Mouse (Mus musculus) hindbrain, embryonic 10.5 days (tissue): ENCODE measurements around the gene Rps5. TPM values are rescaled to one million over a fixed set of nuclear protein-coding genes. Genes with fewer than 3 reads are reported as not detected.
"Not testable (repeated sequence)": the region's sequence is repeated elsewhere in the genome, so short reads cannot be mapped to it uniquely, and the experiment has no call there.

ENCODE experiments used
- DNase-seq: peaks from one replicate; pipeline ENCODE4 v3.0.0-alpha.2; 2017; ENCODE audit warnings: low spot score
- H3K27ac ChIP-seq: fragments of 300-500 bp; sonication (generic); 2 replicates; pipeline ENCODE4 v1.5.1; 2016; ENCODE audit warnings: mild to moderate bottlenecking, moderate library complexity
- H3K27me3 ChIP-seq: fragments of 300-500 bp; sonication (generic); 2 replicates; pipeline ENCODE4 v1.6.1; 2016; ENCODE audit warnings: mild to moderate bottlenecking; ENCODE audit not compliant: poor library complexity, insufficient read depth, severe bottlenecking
- H3K36me3 ChIP-seq: fragments of 300-500 bp; sonication (generic); 2 replicates; pipeline ENCODE4 v1.6.1; 2016; ENCODE audit warnings: mild to moderate bottlenecking, moderate library complexity
- H3K4me1 ChIP-seq: fragments of 300-500 bp; sonication (generic); replicated peaks from 2 replicates; pipeline ENCODE4 v1.6.1; 2016; ENCODE audit warnings: mild to moderate bottlenecking
- H3K4me3 ChIP-seq: fragments of 300-500 bp; sonication (generic); 2 replicates; pipeline ENCODE4 v1.5.1; 2016; ENCODE audit warnings: mild to moderate bottlenecking, moderate library complexity
- H3K9me3 ChIP-seq: fragments of 300-500 bp; sonication (generic); 2 replicates; pipeline ENCODE4 v1.6.1; 2016; ENCODE audit warnings: mild to moderate bottlenecking, moderate library complexity
- WGBS: fragments of 180-500 bp; shearing (Covaris S2); methylation state at CpG from one replicate; pipeline ENCODE4 v1.1.7; 2016; 5-methylcytosine and 5-hydroxymethylcytosine counted together
- polyA plus RNA-seq: library from polyadenylated mRNA; unstranded; fragments of >200 nt; fragmentation: Nextera tagmentation; extraction: Ambion mirVana; gene quantifications from 2 replicates; pipeline ENCODE4 v1.2.1, GENCODE M21; 2016

Rps5 gene
- polyA plus RNA-seq: 868 and 1,033 TPM in 2 replicates

DNA sequence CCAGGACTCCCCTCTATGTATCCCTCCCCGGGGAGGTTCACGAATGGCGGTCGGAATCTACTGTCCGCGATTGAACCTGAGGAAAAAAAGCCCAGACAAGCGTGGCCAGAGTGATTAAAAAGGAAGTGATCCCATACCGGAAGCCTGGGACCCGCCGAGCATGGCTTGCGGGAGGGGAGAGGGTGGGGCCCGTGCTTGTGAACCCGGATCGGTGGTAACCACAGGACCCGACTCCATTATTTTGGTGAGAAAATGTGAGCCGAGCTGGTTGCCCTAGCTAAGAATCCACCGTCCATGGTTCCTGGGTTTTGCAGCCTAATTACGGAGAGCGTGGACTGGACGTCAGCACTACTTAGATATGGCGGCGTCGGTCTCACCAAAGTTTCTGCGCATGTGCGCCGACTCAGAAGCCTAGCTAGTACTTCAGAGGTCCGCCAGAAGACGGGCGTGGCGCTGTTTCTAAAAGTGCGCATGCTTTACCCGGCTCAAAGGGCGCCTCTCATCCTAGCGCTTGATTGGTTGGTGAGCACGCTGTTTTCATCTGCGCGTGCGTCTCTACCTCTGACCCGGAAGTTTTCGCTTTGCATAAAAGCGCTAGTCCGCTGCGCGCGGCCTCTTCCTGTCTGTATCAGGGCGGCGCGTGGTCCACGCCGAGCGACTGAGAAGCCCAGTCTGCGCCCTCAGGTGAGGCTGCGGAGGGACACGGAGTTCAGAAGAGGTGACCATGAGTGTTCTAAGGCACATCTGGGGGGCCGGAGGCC is at the start of gene Rps5:
Gene Rps5 (plus strand): TSS at position 586 of the 761 bp plus-strand sequence.
- Histone ChIP-seq H3K4me1 (peaks cover 17% of the 10 kb centered on the region), H3K4me3 (peak within 1 kb of the TSS; percentile 86), H3K36me3 (peaks cover 40% of the 10 kb centered on the region), H3K9me3 (no peaks in the 10 kb centered on the region), H3K27ac (peak within 1 kb of the TSS; percentile 94), H3K27me3 (peaks cover 20% of the 10 kb centered on the region)
- DNase-seq: peak; percentile 98
- under 1% methylated on average over 55 of the region's 55 CpGs for WGBS

DNA sequence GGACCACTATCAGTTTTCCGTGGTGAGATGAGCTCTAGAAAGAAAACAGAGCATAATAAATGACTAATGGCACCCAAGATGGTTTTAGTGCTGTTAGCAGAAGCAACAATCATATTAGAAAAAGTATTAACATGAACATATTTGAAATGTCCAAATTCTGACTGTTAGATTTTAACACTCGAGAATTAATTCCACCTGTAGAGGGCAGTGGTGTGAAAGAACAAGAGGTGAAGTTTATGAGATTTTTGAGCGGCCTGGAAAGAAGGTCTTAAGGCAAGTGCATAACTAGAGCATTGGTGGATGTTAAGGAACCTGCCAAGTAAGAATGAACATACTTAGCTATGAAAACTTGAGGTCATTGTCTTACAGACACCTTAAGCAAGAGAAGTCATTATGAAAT is 47.8 kb upstream of the Rps5 start:
- no peak overlapping the region for H3K4me3 ChIP-seq
- 31% methylated on average over 3 of the region's 3 CpGs for WGBS
- peaks cover 10% of the 10 kb centered on the region for H3K9me3 ChIP-seq
- no peaks in the 10 kb centered on the region for H3K4me1 ChIP-seq
- no peak for DNase-seq
- no peaks in the 10 kb centered on the region for H3K36me3 ChIP-seq
- no peak overlapping the region for H3K27ac ChIP-seq
- H3K27me3 ChIP-seq: no peaks in the 10 kb centered on the region

DNA sequence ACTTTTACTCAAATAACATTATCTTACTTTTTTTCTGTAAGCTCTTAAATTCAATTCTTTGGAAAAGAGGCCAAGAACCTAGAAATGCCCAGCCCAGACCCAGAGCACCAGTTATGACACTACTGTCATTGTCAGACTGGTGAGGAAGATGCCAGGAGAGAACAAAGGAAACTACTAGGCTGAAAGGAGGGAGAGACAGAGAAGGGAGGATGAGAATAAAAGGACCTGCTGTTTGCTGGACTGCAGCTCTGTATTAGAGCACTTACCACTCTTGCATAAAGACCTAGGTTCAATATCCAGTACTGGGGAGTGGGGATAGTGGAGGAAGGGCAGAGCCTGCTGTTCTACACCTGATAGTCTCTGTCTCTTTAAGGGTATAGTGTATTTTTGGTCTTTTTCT is 42.1 kb upstream of the Rps5 start:
- Histone ChIP-seq H3K9me3 (no peaks in the 10 kb centered on the region), H3K36me3 (peaks cover 15% of the 10 kb centered on the region), H3K4me1 (peaks cover 11% of the 10 kb centered on the region), H3K27ac (no peak overlapping the region), H3K4me3 (no peak overlapping the region), H3K27me3 (no peaks in the 10 kb centered on the region)
- DNase-seq: no peak

DNA sequence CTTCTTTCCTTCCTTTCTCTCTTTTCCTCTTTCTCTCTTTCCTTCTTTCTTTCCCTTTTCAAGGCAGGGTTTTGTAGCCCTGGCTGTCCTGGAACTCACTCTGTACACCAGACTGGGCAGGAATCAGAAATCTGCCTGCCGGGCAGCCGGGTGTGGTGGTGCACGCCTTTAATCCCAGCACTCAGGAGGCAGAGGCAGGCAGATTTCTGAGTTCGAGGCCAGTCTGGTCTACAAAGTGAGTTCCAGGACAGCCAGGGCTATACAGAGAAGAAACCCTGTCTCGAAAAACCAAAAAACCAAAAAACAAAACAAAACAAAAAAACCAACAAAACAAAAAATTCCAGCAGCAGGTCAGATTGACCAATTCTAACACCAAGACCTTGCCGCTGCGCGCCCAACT is 41.6 kb upstream of the Rps5 start:
- 45% methylated on average over 8 of the region's 8 CpGs for WGBS
- Histone ChIP-seq H3K36me3 (peaks cover 20% of the 10 kb centered on the region), H3K4me3 (peak overlapping the region; percentile 72), H3K27ac (peak overlapping the region; percentile 88), H3K4me1 (peaks cover 11% of the 10 kb centered on the region)
- not testable (repeated sequence) for DNase-seq, H3K27me3 ChIP-seq, H3K9me3 ChIP-seq

DNA sequence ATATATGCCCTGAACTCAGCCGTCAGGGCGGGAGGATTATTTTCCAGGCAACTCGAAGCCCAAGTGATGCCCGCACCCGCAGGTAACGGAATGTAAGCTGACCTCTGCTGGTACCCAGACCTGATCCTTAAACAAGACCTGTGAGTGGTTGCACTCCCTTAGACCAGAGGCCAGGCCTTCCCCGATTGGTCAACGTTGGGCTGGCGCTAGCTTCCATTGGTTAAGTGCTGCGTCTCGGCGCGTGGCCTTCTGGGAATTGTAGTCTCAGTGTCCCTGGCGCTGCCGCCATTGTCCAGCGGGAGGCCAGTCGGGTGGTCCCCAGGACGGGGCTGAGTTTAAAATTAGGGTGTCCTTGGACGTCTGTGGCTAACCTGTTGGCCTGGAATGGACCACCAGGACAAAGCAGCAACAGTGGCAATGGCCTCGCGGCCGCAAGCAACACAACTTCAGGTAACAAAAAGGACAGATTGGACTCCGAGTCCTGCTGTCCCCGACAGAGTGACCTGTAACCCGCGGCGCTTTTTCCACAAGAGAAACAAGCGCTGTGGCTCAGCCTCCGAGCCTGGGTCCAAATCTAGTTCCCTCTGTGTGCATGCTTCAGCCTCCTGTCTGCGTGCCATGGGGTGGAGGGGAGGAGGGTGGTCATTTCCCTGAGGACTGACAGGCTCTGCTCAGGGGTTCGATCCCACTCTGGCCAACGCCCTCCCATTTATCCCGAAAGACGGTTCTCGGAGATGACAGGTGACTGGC is 41.0 kb upstream of the Rps5 start, which contains the start of gene Zfp128:
Gene Zfp128 (plus strand): TSS at position 267 of the 750 bp plus-strand sequence.
- H3K4me3 ChIP-seq: peak within 1 kb of the TSS; percentile 72
- H3K9me3 ChIP-seq: no peaks in the 10 kb centered on the region
- peaks cover 26% of the 10 kb centered on the region for H3K36me3 ChIP-seq
- H3K27ac ChIP-seq: peak within 1 kb of the TSS; percentile 88
- peak; percentile 95 for DNase-seq
- H3K4me1 ChIP-seq: peaks cover 11% of the 10 kb centered on the region
- WGBS: 1% methylated on average over 35 of the region's 35 CpGs
- H3K27me3 ChIP-seq: no peaks in the 10 kb centered on the region

DNA sequence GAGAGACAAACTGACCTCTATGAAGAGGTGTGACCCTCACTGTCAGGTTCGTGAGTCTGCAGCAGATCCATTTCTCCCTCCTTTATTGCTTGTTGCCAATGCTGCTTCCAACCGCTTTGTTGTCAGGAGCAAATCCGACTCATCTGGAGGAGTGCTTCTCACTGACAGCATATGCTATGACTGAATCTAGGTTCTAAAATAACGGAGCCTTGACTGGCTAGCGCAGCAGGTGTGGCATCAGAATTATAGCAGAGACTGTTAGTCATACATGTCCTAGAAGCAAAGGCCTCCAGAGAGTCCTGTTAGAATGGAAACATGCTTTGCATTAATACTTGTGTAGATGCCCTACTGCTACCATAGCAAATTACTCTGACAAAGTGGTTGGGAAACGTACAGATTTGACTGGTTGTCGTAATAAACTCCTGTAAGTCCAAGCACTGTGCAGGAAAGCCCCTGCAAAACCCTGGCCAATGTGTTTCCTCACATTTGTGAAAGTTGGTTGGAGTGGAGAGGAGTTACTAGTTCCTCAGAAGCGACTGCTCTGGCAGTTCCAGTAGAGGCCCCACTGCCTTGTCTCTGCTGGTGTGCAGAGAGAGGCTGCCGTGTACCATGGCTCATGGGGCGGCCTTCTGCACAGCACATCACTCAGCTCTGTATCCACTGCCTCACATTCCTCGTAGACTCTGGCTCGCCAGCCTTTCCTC is 35.4 kb upstream of the Rps5 start:
- H3K27me3 ChIP-seq: no peaks in the 10 kb centered on the region
- peaks cover 7% of the 10 kb centered on the region for H3K4me1 ChIP-seq
- peaks cover 77% of the 10 kb centered on the region for H3K36me3 ChIP-seq
- no peak overlapping the region for H3K27ac ChIP-seq
- WGBS: 91% methylated on average over 12 of the region's 12 CpGs
- no peak overlapping the region for H3K4me3 ChIP-seq
- no peak for DNase-seq
- no peaks in the 10 kb centered on the region for H3K9me3 ChIP-seq

DNA sequence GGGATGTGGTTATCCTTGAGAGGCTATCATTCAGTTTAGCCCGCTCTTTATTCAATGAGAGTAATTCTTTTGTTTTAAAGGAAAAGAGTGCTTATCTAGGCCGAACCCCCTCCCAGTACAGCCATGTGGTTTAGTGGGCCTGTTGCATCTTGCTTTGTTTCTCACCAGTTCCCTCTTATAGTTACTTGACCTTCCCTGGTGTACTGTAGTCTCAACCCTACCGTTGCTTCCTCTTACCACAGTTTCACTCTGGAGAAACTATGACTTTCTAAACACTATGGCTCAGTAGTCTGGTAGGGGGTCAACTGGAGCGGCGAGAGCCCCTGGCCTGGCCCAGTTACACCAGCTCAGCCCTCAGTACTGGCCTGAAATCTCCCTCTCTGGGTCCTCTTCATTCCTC is 34.5 kb upstream of the Rps5 start:
- Histone ChIP-seq H3K4me3 (no peak overlapping the region), H3K9me3 (no peaks in the 10 kb centered on the region), H3K36me3 (peaks cover 85% of the 10 kb centered on the region), H3K27ac (no peak overlapping the region), H3K27me3 (no peaks in the 10 kb centered on the region), H3K4me1 (no peaks in the 10 kb centered on the region)
- WGBS: 95% methylated on average over 5 of the region's 5 CpGs
- no peak for DNase-seq

DNA sequence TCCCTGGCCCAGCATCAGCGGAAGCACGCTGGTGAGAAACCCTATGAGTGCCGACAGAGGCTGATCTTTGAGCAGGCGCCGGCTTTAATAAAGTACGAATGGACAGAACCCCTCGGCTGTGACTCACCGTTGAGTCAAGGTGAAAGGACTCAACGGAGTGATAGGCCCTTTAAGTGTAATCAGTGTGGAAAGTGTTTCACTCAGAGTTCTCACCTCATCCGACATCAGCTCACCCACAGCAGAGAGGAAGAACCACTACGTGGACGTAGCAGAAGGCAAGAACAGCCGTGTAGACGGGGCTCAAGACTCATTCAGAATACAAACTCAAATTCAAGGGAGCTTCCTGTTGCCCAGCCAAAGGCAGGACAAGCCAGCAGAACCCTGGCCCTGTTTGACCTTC is 31.2 kb upstream of the Rps5 start:
- Histone ChIP-seq H3K27ac (no peak overlapping the region), H3K4me1 (no peaks in the 10 kb centered on the region), H3K27me3 (no peaks in the 10 kb centered on the region), H3K9me3 (no peaks in the 10 kb centered on the region), H3K4me3 (no peak overlapping the region), H3K36me3 (peaks cover 60% of the 10 kb centered on the region)
- 92% methylated on average over 14 of the region's 14 CpGs for WGBS
- DNase-seq: no peak

DNA sequence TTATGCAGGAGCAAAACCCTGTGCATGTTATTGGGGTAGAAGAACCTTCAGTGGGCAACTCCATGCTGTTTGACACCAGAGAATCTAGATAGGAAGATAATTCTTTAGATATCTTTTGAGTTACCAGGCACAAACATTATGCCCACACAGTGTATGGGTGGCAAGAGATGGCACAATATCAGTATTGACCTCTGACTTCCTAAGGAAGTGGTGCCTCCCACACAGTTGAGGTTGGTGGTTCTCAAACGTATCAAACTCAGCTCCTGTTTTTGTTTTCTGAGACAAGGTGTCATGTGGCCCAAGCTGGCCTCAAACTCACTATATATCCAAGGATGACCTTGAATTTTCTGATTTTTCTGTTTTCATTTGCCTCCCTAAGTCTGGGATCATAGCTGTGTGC is 30.8 kb upstream of the Rps5 start:
- Histone ChIP-seq H3K9me3 (no peaks in the 10 kb centered on the region), H3K4me1 (no peaks in the 10 kb centered on the region), H3K36me3 (peaks cover 56% of the 10 kb centered on the region), H3K27me3 (no peaks in the 10 kb centered on the region), H3K4me3 (no peak overlapping the region), H3K27ac (no peak overlapping the region)
- WGBS: 83% methylated on average over 1 of the region's 1 CpGs
- no peak for DNase-seq

DNA sequence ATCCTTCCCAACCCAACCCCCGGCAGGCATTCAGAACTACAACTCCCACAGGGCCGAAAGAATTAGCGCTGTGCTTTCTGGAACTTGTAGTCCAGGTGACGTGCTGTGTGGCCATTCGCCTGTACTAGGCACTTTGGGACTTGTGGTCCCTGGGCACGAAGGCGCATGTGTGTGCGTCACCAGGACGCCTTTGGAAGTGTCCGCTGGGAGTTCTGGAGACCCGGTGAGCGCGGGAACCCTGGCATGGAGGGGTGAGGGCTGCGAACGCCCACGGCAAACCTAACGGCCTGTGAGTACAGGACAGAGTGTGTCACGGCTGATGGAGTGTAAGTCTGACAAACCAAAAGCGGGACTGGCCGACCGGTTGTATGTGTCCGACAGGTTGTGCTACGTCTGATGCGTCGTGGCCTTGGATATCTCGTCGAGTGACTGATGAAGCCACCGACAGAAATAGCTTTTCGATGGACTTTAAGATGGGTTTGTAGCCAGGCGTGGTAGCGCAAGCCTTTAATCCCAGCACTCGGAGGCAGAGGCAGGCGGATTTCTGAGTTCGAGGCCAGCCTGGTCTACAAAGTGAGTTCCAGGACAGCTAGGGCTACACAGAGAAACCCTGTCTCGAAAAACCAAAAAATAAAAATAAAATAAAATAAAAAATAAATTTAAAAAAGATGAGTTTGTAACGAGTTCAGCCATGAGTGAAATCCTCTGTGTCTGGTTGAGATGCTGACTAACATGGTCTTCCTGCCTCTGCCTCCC is 24.3 kb upstream of the Rps5 start, which contains the start of gene Zscan22:
Gene Zscan22 (plus strand): TSS at position 161 of the 756 bp plus-strand sequence.
- H3K27ac ChIP-seq: peak within 1 kb of the TSS; percentile 84
- peaks cover 15% of the 10 kb centered on the region for H3K36me3 ChIP-seq
- WGBS: 8% methylated on average over 36 of the region's 36 CpGs
- H3K4me1 ChIP-seq: peaks cover 6% of the 10 kb centered on the region
- H3K4me3 ChIP-seq: peak within 1 kb of the TSS; percentile 67
- no peaks in the 10 kb centered on the region for H3K27me3 ChIP-seq
- DNase-seq: peak; percentile 92
- no peaks in the 10 kb centered on the region for H3K9me3 ChIP-seq

DNA sequence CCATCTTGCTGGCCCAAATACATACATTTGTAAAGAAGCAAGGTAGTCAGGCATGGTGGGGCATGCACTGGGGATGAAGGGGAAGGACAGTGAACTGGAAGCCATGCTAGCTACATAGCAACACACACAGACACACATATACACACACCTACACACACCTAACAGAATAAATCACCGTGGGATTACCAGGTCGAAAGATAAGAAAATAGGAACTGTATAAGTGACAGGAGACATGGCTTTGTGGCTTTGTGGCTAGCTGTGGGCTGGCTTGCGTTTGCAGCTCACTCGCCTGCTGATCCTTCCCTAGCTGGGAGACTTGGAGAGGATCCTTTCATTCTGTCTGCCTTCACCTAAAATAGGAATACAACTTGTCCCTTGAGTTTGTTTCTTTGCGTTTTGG is 20.6 kb upstream of the Rps5 start:
- WGBS: 93% methylated on average over 5 of the region's 5 CpGs
- H3K27me3 ChIP-seq: no peaks in the 10 kb centered on the region
- no peak overlapping the region for H3K27ac ChIP-seq
- peaks cover 52% of the 10 kb centered on the region for H3K36me3 ChIP-seq
- no peaks in the 10 kb centered on the region for H3K9me3 ChIP-seq
- H3K4me3 ChIP-seq: no peak overlapping the region
- peaks cover 6% of the 10 kb centered on the region for H3K4me1 ChIP-seq
- no peak for DNase-seq

DNA sequence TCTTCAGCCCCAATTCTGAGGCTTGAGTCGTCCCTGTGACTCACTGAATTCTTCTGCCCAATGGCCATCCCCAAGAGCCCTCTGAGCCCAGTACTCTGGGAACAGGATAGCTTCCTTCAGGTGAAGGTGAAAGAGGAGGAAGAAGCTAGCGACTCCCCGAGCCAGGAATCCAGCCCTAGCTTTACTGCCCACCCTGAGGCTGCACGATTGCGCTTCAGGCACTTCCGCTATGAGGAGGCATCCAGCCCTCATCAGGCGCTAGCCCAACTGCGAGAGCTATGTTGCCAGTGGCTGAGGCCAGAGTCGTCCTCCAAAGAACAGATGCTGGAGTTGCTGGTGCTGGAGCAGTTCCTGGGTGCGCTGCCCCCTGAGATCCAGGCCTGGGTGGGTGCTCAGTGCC is 18.5 kb upstream of the Rps5 start:
- Histone ChIP-seq H3K36me3 (peaks cover 73% of the 10 kb centered on the region), H3K27ac (no peak overlapping the region), H3K9me3 (no peaks in the 10 kb centered on the region), H3K4me1 (peaks cover 2% of the 10 kb centered on the region), H3K27me3 (no peaks in the 10 kb centered on the region), H3K4me3 (no peak overlapping the region)
- WGBS: 65% methylated on average over 10 of the region's 10 CpGs
- no peak for DNase-seq
